Mouse (Mus musculus) cerebellum, adult (tissue): Measurements from ENCODE around the gene Ncoa6.

Experiments used
- ATAC-seq: cut with Nextera tagmentation; 2 replicates; pipeline ENCODE4 v1.9.2; 2017; ENCODE audit warnings: mild to moderate bottlenecking, moderate library complexity, mixed read lengths; ENCODE audit not compliant: insufficient number of reproducible peaks, low FRiP score, low TSS enrichment

The Ncoa6 gene

DNA sequence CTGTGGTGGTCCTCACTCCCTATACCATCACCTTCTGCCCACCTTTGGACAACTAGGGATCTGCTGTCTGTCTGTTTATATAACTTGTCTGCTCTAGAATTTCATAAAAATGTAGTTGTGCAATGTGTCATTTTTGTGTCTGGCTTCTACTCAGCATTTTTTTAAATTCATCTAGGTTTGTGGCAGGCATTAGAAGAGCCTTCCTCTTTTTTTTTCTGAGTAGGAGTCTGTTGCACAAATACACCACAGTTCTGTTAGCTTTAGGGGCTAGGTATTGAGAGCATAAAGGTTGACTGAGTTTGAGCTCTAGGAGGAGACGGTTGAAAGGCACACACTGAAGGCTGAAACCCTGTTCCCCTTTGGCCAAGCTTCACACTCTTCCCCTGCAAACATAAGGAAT is 100.4 kb downstream of the Ncoa6 start:
- no peak for ATAC-seq

DNA sequence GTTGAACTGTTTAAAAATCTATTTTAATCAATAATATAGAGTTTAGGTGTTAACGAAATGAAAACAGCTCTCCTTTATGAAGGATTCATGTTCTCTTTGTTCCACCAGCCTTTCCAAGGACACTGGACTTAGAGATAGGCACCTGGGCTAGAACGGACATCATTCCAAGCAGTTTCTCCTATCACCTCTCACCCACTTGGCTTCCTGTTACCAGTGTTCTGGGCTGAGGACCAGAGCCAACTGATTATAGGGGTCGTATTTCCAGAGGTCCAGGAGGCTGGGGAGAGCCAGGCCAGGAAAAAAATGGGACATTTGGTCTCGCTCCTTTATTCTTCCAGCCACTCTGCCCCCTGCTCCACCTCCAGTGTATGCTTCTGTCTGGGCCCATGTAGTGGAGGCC is 101.2 kb downstream of the Ncoa6 start:
- ATAC-seq, result no peak

DNA sequence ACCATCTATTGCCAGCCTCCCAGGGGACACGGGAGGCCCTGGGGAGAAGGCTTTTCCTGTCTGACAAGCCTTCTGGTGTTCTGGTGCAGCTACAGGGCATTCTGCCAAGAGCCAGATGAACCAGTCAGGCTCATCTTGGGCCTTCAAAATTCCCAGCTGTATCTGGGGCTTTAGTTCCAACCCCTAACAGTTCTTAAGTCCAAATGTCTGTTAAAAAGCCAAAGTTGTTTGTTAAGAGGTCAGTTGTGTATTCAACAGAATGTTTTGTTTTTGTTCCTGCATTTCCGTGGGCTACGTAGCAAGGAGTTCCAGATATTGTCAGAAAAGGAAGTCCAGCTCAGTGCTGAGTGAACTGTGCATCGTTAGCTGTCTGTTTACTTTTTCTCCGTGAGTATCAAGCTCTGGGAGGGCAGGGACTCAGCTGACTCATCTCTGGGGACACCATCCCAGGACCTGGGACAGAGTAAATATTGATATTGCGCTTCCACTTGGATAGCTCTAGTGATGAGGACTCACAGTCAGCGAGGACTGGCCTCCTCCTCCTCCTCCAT is 104.3 kb downstream of the Ncoa6 start:
- no peak for ATAC-seq

DNA sequence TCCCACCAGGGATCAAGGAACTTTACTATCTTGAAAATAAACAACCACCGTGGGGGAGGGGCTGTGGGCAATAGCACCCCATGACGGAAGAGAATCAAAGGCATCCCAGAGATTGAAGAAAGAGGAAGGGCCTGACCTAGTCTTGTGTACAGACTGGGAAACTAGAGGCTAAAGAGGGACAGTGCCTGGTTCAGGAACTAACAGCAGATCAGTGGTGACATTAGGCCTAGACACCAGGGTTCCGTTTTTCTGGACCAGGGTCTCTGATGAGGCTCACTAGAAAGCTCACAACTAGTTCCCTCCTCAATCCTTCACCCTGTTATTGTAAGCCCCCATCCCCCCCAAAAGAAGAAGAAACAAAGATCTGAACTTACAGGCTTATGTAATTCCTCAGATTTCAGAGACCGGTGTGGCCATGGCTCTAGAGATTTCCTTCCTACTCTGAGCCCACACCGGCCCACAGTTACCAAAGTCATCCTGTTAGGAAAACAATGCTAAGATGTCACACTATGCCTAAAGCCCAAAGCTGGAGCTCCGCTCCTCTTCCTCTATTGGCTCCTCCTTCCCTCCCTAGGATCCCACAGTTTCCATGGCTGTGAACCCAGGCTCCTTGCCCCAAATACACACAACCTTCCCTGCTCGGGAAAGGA is 105.9 kb downstream of the Ncoa6 start:
- ATAC-seq, result no peak

DNA sequence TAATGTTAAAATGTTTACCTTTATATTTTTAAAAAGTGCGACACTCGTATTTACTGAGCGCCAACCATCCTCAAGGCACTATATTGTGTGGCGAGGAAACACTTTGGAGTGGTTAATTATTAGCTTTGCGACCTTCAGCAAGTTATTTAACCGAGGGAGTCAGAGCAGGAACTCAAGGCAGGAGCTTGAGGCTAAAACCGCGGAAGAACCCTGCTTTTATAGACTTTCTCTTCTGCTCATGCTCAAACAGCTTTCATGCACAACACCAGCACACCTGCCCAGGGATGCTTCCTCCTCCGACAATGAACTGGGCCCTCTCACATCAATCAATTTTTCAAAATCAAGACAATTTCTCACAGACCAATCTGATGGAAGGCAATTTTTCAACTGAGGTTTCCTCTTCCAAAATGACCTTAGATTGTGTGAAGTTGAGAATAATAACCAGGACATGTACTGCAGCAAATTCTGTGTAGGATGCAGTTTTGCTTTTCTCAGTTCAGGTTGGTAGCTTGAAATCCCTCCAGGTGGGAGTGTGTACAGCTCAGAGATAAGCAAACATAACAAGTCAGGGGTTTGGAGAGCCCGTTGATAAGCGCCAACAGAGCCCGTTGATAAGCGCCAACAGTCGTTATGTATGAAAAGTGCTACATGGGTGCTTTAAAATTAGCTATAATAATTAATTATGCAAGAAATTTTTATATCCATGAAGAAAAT is 115.9 kb downstream of the Ncoa6 start:
- ATAC-seq, result no peak

DNA sequence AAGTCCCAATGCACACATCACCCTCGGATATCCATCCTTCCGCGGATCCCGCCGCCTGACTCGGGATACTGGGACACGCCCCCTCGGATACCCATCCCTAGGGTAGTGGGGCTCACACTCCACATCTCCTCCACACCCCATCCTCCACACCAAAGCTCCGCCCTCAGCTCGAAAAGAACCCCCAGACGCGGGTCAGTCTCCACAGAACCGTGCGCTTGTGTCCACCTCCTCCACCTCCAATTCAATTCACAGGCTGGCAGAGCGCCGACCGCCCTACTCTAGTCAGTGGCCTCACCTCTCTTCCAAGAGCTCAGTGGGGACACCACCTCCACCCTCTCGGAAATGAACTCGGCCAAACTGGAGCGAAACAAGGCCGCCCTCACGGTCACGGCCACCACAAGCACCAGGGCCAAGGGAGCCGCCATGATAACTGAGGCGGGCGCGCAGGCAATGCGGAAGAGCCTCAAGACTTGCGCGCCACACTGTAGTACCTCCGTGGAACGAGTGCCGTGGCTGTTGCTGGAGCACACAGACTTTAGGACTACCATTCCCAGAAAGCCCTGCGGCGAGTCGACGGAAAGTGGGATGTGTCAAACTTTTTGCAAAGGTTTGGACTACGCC is 116.6 kb downstream of the Ncoa6 start, which contains the start of gene Pigu:
Pigu (minus strand) TSS at position 460 of the 621 bp plus-strand sequence.
- peak; percentile 100 for ATAC-seq

DNA sequence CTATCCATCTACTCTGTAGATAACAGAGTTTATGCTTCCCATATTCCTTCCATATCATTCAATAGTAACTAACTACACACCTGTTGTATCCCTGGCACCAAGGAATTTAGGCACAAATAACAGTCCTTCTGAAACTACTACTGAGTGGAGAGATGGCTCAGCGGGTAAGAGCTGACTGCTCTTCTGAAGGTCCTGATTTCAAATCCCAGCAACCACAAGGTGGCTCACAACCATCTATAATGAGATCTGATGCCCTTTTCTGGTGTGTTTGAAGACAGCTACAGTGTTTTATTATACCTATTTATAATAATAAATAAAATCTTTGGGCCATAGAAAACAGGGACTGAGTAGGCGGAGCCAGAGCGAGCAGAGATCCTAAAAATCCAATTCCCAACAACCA is 119.3 kb downstream of the Ncoa6 start:
- ATAC-seq, result no peak

DNA sequence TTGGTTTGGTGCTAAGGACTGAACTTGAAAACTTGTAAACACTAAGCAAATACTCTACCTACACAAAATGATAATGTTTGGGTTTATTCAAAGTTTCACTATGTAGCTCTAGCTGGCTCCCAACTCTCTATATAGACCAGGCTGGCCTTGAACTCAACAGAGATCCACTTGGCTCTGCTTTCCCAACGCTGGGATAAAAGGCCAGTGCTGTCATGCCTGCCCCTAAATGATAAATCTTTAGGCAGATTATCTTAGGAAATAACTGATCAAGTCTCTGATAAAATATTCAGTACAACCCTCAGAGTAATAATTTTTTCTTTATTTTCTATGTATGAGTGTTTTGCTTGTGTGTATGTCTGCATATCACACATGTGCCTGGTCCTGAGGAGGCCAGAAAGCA is 127.0 kb downstream of the Ncoa6 start:
- ATAC-seq, result no peak
